Mouse (Mus musculus) mouse trophoblast stem cell (cell line): ENCODE measurements at regions not wholly inside any gene's neighbourhood (a gene's known extent, or its start where the extent isn't known, plus 50 kb on each side); places are given as distances from the start of the nearest gene placed in this dataset.

ENCODE experiments used
- in situ Hi-C, 2 experiments: fragments of 300-500 bp; cut with MseI, MboI; formaldehyde crosslinking; loops; 2 replicates in 1 of 2; 3 replicates in 1 of 2; pipeline ENCODE4 v1.15.1; 2025

- in situ Hi-C loops = no loop called here
Measured at GRCm38 (mm10) chr6:94957990-94958389, 159.1 kb upstream of the Kbtbd8 start.

- in situ Hi-C loops = no loop called here
Measured at GRCm38 (mm10) chr6:94957172-94957668, 159.8 kb upstream of the Kbtbd8 start.

- in situ Hi-C loops = no loop called here
Measured at GRCm38 (mm10) chr6:94954580-94954979, 162.5 kb upstream of the Kbtbd8 start.

- in situ Hi-C loops = no loop called here
Measured at GRCm38 (mm10) chr6:94953658-94954057, 163.4 kb upstream of the Kbtbd8 start.

- in situ Hi-C loops = no loop called here
Measured at GRCm38 (mm10) chr6:94951971-94952768, 164.9 kb upstream of the Kbtbd8 start.

GRCm38 (mm10) chr6:94950944-94951343 is 166.1 kb upstream of the Kbtbd8 start:
- in situ Hi-C loops = no loop called here

GRCm38 (mm10) chr6:94950319-94950718 is 166.7 kb upstream of the Kbtbd8 start:
- in situ Hi-C loops = no loop called here

GRCm38 (mm10) chr6:94946352-94946900 is 170.6 kb upstream of the Kbtbd8 start:
- in situ Hi-C loops = no loop called here

GRCm38 (mm10) chr6:94945715-94946114 is 171.3 kb upstream of the Kbtbd8 start:
- in situ Hi-C loops = no loop called here

GRCm38 (mm10) chr6:94944196-94944595 is 172.8 kb upstream of the Kbtbd8 start:
- in situ Hi-C loops = no loop called here

- in situ Hi-C loops = no loop called here
Measured at GRCm38 (mm10) chr6:94938949-94939348, 178.1 kb upstream of the Kbtbd8 start.

GRCm38 (mm10) chr6:94936206-94936605 is 180.8 kb upstream of the Kbtbd8 start:
- in situ Hi-C loops = no loop called here

- in situ Hi-C loops = no loop called here
Measured at GRCm38 (mm10) chr6:94935706-94936105, 181.3 kb upstream of the Kbtbd8 start.

GRCm38 (mm10) chr6:94927811-94928210 is 189.2 kb upstream of the Kbtbd8 start:
- in situ Hi-C loops = no loop called here

GRCm38 (mm10) chr6:94926652-94927211 is 190.3 kb upstream of the Kbtbd8 start:
- in situ Hi-C loops = no loop called here

- in situ Hi-C loops = no loop called here
Measured at GRCm38 (mm10) chr6:94925408-94925807, 191.6 kb upstream of the Kbtbd8 start.

- in situ Hi-C loops = no loop called here
Measured at GRCm38 (mm10) chr6:94924338-94925039, 192.6 kb upstream of the Kbtbd8 start.

GRCm38 (mm10) chr6:94921741-94922140 is 195.3 kb upstream of the Kbtbd8 start:
- in situ Hi-C loops = no loop called here

GRCm38 (mm10) chr6:94920770-94921169 is 196.3 kb upstream of the Kbtbd8 start:
- in situ Hi-C loops = no loop called here

- in situ Hi-C loops = no loop called here
Measured at GRCm38 (mm10) chr6:94919194-94919743, 197.8 kb upstream of the Kbtbd8 start.

GRCm38 (mm10) chr6:94915842-94916620 is 201.0 kb upstream of the Kbtbd8 start:
- in situ Hi-C loops = no loop called here
